Mouse (Mus musculus) layer of hippocampus, adult 11-12 months (tissue): ENCODE results near the gene Ins2.

Experiments used
- DNase-seq: peaks from one replicate; pipeline ENCODE4 v3.0.0; 2022; ENCODE audit warnings: low spot score

Gene Ins2

GRCm38 (mm10) chr7:142743281-142743680, at the start of gene Ins2:
Gene Ins2, minus strand, starts transcription at chr7:142743381.
- no peak for DNase-seq

- no peak for DNase-seq
Measured at GRCm38 (mm10) chr7:142792650-142793275, 49.6 kb upstream of the Ins2 start.

- DNase-seq, result no peak
Measured at GRCm38 (mm10) chr7:142789667-142790066, 46.5 kb upstream of the Ins2 start.

- DNase-seq, result peak; percentile 14
Measured at GRCm38 (mm10) chr7:142737772-142738171, 5.4 kb downstream of the Ins2 start.

- DNase-seq, result peak; percentile 22
Measured at GRCm38 (mm10) chr7:142736943-142737490, 6.2 kb downstream of the Ins2 start.

GRCm38 (mm10) chr7:142725973-142726372, 17.2 kb downstream of the Ins2 start:
- peak; percentile 7 for DNase-seq

- DNase-seq, result peak; percentile 6
Measured at GRCm38 (mm10) chr7:142720725-142721124, 22.5 kb downstream of the Ins2 start.

GRCm38 (mm10) chr7:142714783-142715498, 28.2 kb downstream of the Ins2 start:
- peak; percentile 59 for DNase-seq

- DNase-seq, result no peak
Measured at GRCm38 (mm10) chr7:142706873-142707272, 36.3 kb downstream of the Ins2 start.

- DNase-seq, result no peak
Measured at GRCm38 (mm10) chr7:142699334-142699860, 43.8 kb downstream of the Ins2 start.

- no peak for DNase-seq
Measured at GRCm38 (mm10) chr7:142678611-142679010, 64.6 kb downstream of the Ins2 start.

GRCm38 (mm10) chr7:142675644-142676043, 67.5 kb downstream of the Ins2 start:
- peak; percentile 74 for DNase-seq

GRCm38 (mm10) chr7:142675141-142675540, 68.0 kb downstream of the Ins2 start:
- DNase-seq, result no peak

- DNase-seq, result peak; percentile 73
Measured at GRCm38 (mm10) chr7:142672120-142672519, 71.1 kb downstream of the Ins2 start.

- no peak for DNase-seq
Measured at GRCm38 (mm10) chr7:142671067-142671466, 72.1 kb downstream of the Ins2 start.

GRCm38 (mm10) chr7:142669751-142670625, 73.2 kb downstream of the Ins2 start, which contains the start of gene Gm49394:
Gene Gm49394, minus strand, starts transcription at chr7:142669942.
- DNase-seq, result no peak

GRCm38 (mm10) chr7:142668328-142668727, 74.9 kb downstream of the Ins2 start:
- DNase-seq, result no peak

- DNase-seq, result no peak
Measured at GRCm38 (mm10) chr7:142667521-142667920, 75.7 kb downstream of the Ins2 start.

- no peak for DNase-seq
Measured at GRCm38 (mm10) chr7:142666659-142667058, 76.5 kb downstream of the Ins2 start, which contains the start of gene Igf2. Gene Igf2, minus strand, starts transcription at chr7:142666816.

GRCm38 (mm10) chr7:142666109-142666508, 77.1 kb downstream of the Ins2 start:
- DNase-seq, result no peak

- DNase-seq, result no peak
Measured at GRCm38 (mm10) chr7:142665364-142665763, 77.8 kb downstream of the Ins2 start.
